Mouse (Mus musculus) left cerebral cortex, adult 9 months (tissue): Measurements from ENCODE around the gene Prkcg.

Experiments used
- DNase-seq, 2 experiments: peaks; one replicate each; pipeline ENCODE4 v3.0.0; 2022; ENCODE audit warnings: low spot score in 2 of 2

Prkcg gene

DNA sequence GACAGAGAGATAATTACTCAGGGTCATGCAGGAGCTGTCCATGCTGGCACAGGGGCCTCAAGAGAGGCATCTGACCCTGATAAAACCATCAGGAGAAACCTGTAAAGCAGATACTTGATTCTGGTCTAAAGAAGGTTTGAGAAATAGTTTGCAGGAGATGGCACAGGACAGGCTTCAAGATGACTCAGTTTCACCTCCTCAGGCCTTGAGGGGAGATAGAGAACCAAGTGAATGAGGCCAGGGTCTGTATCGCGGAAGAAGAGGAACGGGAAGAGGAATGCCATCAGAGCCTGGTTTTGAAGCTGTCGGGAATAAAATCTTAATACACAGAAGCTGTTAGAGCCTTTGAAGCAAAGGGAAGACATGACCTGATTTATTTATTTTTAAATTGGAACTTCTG lies 28.7 kb downstream of the Prkcg start:
- DNase-seq: no peak

DNA sequence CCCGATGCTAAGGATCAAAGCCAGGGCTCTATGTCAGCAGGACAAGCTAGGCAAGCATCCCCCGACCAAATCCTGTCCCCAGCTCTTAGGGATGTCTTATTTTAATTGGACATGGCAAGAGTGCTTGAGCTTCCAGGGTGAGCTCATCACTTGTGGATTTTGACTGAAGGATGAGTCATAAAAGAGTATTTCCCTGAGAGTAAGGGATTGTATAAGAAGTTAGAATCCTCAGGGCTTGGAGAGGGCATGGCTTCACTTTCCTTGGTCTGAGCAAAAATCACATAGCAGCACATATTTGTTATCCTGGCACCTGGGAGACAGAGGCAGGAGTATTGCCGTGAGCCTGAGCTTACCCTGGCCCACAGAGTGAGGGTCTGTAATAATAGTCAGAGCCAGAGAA lies 31.9 kb downstream of the Prkcg start:
- DNase-seq: no peak

DNA sequence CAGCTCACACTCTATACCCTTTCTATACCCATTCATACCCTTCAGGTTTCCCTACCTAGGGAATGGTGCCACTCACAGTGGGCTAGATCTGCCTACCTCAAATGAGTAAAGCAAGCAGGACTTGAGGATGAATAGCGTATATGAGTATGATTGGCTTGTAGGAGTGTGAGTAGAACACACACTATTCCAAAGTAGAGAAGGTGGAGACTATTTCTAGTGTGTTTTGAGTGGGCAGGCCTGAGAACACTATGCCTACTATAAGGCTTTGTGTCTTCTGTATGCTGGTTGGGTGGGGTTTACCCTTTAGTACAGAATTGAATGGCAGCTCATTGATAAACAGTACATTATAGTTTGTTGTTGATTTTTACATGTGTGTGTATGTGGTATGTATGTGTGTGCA lies 34.8 kb downstream of the Prkcg start:
- no peak for DNase-seq

DNA sequence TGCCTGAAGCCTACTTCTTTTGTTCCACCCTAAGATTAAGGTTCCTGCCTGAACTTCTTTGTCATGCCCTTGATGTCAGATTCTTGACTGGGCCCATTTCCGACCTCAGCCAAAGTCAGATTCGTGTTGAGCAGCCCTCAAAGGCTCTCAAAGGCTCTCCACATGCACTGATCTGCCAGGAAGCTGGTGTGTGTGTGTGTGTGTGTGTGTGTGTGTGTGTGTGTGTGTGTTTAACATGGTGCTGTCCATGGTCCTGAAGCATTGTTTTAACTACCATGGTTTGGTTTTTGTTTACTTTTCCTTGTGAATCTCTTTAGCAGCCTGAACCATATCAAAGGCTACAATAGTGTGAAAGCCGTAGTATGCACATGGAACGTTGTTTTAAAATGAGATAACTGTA lies 39.0 kb downstream of the Prkcg start:
- DNase-seq: no peak

GRCm38 (mm10) chr7:3329776-3330546 lies 41.0 kb downstream of the Prkcg start:
- peak in 1 of 2 experiments; percentile 85 for DNase-seq

DNA sequence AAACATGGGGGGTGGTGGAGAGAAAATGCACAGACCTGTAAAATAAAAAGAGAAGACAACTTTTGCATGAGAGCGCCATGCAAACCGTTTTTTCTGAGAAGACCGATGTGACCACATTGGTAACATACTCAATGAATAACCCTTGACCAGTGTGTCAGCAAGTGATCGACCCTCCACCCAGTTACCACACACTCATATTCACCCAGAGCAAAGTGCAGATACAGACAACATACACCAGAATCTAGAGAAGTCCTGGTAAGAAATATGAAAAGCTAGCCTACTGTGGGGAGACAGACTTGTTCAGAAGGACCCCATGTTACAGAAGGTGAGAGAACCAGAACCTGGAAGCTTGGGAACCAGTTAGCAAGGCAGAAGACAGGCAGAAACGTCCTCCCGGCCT lies 42.2 kb downstream of the Prkcg start:
- DNase-seq: peak in 1 of 2 experiments; percentile 22

DNA sequence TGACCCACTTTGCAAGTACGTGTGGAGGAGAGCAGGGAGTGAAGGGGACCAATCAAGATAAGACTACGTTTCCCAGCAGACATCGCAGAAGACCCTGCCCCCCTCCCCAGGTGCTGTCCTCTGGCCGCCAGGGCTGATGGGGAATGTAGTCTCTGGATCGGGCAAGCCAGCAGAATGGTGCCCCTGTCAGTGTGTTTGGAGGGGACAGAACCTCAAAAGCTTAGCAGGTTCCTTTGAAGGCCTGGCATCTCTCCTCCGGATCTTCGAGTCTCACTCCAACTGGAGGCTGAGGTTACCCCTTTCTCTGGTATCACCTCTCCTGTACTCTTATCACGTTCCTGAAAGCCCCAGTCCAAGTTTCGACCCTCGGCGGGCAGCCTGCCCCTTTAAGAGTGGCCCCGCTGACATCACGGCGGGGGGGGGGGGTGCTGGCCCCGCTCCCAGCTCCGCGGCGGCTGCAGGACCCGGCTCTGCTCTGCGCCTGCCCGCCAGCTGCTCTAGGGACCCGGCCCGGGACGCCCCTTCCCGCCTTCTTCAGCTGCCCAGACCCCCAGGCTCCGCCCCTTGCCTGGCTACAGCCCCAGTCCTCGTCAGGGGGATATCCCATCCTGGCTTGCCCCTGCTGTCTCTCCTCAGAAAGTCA lies 42.7 kb downstream of the Prkcg start:
- DNase-seq: peak; percentile 78 to 90

GRCm38 (mm10) chr7:3332224-3332615 lies 43.2 kb downstream of the Prkcg start:
- no peak for DNase-seq

- DNase-seq: peak in 1 of 2 experiments; percentile 61
Measured at GRCm38 (mm10) chr7:3332619-3333521, 43.9 kb downstream of the Prkcg start, which contains the start of gene Cacng7. TSS of gene Cacng7 (plus strand) at chr7:3332955.

GRCm38 (mm10) chr7:3333542-3333941 lies 44.6 kb downstream of the Prkcg start:
- DNase-seq: no peak

DNA sequence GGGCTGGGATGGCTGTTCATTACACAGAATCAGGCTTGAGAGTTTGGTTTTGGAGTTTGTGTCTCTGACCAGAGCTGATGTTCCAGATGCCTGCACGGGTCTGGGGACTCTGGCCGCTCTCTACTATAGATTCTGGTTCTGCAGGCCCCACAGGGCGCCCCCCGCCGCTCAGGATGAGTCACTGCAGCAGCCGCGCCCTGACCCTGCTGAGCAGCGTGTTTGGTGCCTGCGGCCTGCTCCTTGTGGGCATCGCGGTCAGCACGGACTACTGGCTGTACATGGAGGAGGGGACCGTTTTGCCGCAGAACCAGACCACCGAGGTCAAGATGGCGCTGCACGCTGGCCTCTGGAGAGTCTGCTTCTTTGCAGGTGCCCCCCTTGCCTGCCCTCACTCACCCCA lies 47.4 kb downstream of the Prkcg start:
- DNase-seq: no peak

GRCm38 (mm10) chr7:3338286-3338935 lies 49.4 kb downstream of the Prkcg start:
- DNase-seq: no peak

- DNase-seq: no peak
Measured at GRCm38 (mm10) chr7:3339010-3339409, 50.0 kb downstream of the Prkcg start.

GRCm38 (mm10) chr7:3343861-3344260 lies 54.9 kb downstream of the Prkcg start:
- DNase-seq: no peak

DNA sequence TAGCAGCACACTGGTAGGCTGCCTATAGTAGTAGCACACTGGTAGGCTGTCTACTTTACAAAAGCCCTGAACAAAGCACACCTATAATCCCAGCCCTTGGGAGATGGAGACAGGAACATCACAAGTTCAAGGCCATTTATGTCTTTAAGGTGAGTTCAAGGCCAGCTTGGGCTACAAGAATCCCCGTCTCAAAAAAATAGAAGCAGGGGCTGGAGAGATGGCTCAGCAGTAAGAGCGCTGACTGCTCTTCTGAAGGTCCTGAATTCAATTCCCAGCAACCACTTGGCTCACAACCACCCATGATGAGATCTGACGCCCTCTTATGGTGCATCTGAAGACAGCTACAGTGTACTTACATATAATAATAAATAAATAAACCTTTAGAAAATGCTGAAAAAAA lies 56.3 kb downstream of the Prkcg start:
- DNase-seq: no peak

DNA sequence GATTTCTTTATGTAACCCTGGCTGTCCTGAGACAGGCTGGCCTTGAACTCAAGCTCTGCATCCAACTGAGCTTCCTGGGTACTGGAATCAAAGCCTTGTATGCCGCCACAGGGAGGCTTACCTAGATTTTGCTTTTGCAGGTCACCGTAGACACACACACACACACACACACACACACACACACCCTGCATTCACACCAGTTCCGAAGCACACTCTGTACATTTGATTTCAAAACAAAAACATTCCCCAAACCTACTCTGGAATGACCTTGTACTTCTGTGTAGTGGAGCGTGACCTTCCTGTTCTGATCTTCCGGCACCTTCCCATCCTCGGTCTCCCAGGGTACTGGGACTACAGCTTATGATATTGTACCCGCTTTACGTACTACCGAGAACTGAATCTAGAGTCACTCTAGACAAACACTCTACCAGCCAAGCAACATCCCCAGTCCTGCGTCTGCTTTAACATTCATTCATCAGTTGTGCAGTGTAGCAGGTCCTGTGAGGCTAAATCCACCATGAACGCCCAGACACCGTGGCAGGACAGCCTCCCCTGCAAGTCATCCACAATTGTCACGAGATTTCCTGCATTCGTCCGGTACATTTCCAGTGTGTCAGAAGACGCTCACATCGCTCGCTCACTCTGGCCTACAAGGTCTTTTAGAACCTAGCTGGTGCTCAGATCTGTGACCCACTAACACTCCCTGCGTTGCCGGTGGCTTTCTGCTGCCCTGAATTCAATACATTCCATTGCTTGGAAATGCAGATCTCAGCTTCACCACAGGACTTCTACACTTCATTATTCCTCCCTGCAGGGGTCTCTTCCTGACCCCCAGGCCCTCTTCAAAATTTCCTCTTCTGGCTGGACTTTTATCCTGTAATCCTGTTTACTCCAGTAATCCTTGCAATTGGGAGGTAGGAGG lies 58.6 kb downstream of the Prkcg start:
- no peak for DNase-seq

DNA sequence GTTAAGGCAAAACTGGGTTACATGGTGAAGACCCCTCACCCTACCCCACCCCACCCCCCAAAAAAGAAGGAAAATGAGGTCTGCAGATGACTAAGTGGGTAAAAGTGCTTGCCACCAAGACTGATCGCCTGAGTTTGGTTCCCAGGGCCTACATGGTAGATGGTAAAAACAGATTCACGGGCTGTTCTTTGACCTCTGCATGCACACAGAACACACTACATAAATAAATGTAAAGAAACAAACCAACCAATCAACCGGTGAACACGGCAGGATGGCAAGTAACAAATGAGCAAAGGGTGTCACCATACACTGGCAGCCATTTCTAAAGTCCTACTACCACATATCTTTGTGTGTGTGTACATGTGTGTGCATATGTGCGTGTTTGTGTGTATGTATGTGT lies 59.3 kb downstream of the Prkcg start:
- no peak for DNase-seq

GRCm38 (mm10) chr7:3349775-3350174 lies 60.8 kb downstream of the Prkcg start:
- DNase-seq: no peak

DNA sequence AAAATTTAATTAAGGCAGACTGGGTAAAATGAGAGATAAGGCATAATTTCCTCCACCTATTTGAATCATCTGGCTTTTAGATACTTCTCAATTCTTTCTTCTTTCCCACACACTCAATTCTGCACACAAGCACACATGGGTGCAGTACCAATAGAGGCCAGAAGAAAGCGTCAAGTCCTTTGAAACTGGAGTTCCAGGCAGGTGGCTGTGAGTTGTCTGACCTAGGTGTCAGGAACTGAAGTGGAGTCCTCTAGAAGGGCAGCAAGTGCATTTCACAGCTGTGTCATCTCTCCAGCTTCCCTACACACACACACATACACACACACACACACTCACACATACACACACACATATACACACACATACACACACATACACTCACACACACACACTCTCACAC lies 62.6 kb downstream of the Prkcg start:
- no peak for DNase-seq

DNA sequence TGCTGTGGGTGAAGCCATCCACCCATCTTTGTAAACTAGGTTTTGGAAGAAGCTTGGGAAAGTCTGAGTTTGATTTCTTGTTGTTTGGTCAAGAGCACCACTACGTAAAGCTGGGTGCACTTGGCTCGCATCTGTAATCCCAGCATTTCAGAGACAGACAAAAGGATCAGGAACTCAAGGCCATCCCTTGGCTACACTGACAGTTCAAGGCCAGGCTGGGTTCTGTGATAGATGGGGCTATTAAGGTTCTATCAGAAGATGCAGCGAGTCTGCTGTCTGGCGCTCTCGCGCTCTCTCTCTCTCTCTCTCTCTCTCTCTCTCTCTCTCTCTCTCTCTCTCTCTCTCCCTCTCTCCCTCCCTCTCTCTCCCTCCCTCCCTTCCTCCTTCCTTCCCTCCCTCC lies 65.9 kb downstream of the Prkcg start:
- no peak for DNase-seq

- DNase-seq: no peak
Measured at GRCm38 (mm10) chr7:3360678-3361077, 71.7 kb downstream of the Prkcg start.
